Mouse (Mus musculus) gastrocnemius, postnatal 36 days (tissue): ENCODE measurements around the gene Naaa. TPM values are rescaled to one million over a fixed set of nuclear protein-coding genes. Genes with fewer than 3 reads are reported as not detected.

Experiments
- DNase-seq, 2 experiments: peaks; one replicate each; pipeline ENCODE4 v3.0.0; 2022
- intact Hi-C: fragments of 180-260 bp; cut with DNase I; formaldehyde crosslinking; loops from one replicate; pipeline ENCODE4 v1.15.1; 2025
- long read RNA-seq, 2 experiments: library from polyadenylated mRNA; stranded (forward); transcript quantifications; one replicate each; pipeline ENCODE4 v2.0.0; 2021
- total RNA-seq, 2 experiments: library from RNA; stranded (reverse); gene quantifications; 2 replicates each; pipeline ENCODE4 v1.2.3; 2021

Gene Naaa
- total RNA-seq = 1 to 10 TPM; 4.4 to 5.3 TPM
- long read RNA-seq, experiment 1, partial matches to known transcripts = 0 of 4 reads
- long read RNA-seq, experiment 1, other reads (novel, unspliced or antisense) = 2 of 4 reads
- long read RNA-seq, experiment 2, partial matches to known transcripts = 0 of 6 reads
- long read RNA-seq, experiment 2, other reads (novel, unspliced or antisense) = 3 of 6 reads

GRCm38 (mm10) chr5:92277437-92278394, at the start of gene Naaa:
Gene Naaa, minus strand, starts transcription at chr5:92278170.
- peak; percentile 83 to 86 for DNase-seq
- intact Hi-C loops = no loop called here

- intact Hi-C loops = no loop called here
- DNase-seq = no peak
These were observed 49.4 kb upstream of the Naaa start for GRCm38 (mm10) chr5:92327367-92327766.

- intact Hi-C loops = no loop called here
- DNase-seq = peak; percentile 49 to 70
These were observed 45.3 kb upstream of the Naaa start for GRCm38 (mm10) chr5:92323264-92323663.

- DNase-seq = no peak
These were observed 44.6 kb upstream of the Naaa start for GRCm38 (mm10) chr5:92322612-92323011.

GRCm38 (mm10) chr5:92321631-92322400, 43.8 kb upstream of the Naaa start:
- intact Hi-C loops = no loop called here
- no peak for DNase-seq

More at GRCm38 (mm10) chr5:92322612-92323011, 44.6 kb upstream of the Naaa start:
- intact Hi-C loops = no loop called here

GRCm38 (mm10) chr5:92318596-92318995, 40.6 kb upstream of the Naaa start:
- intact Hi-C loops = no loop called here
- DNase-seq = peak in 1 of 2 experiments; percentile 18

GRCm38 (mm10) chr5:92318119-92318518, 40.1 kb upstream of the Naaa start:
- intact Hi-C loops = no loop called here
- DNase-seq = no peak

GRCm38 (mm10) chr5:92313776-92314175, 35.8 kb upstream of the Naaa start:
- intact Hi-C loops = loop anchor here (1.0 to 5.0 kb wide), 2 partner anchors 68 to 84 kb away; no protein-coding TSS in a partner anchor
- DNase-seq = no peak

- intact Hi-C loops = loop anchor here (5.0 kb wide), 1 partner anchor 85 kb away; no protein-coding TSS in a partner anchor
- peak; percentile 67 to 78 for DNase-seq
These were observed 34.2 kb upstream of the Naaa start for GRCm38 (mm10) chr5:92312046-92312715.

- intact Hi-C loops = loop anchor here (5.0 kb wide), 1 partner anchor 87 kb away; no protein-coding TSS in a partner anchor
- peak; percentile 85 for DNase-seq
These were observed 31.9 kb upstream of the Naaa start, which contains the start of gene Sdad1 for GRCm38 (mm10) chr5:92309681-92310511. Gene Sdad1, minus strand, starts transcription at chr5:92310479.

- DNase-seq = no peak
- intact Hi-C loops = no loop called here
These were observed 26.3 kb upstream of the Naaa start for GRCm38 (mm10) chr5:92304291-92304690.

GRCm38 (mm10) chr5:92302149-92302840, 24.3 kb upstream of the Naaa start:
- no peak for DNase-seq
- intact Hi-C loops = no loop called here

GRCm38 (mm10) chr5:92294525-92294924, 16.6 kb upstream of the Naaa start:
- intact Hi-C loops = no loop called here
- no peak for DNase-seq

- no peak for DNase-seq
- intact Hi-C loops = no loop called here
These were observed 13.9 kb upstream of the Naaa start for GRCm38 (mm10) chr5:92291652-92292414.

GRCm38 (mm10) chr5:92287840-92288239, 9.9 kb upstream of the Naaa start:
- intact Hi-C loops = no loop called here
- DNase-seq = no peak

GRCm38 (mm10) chr5:92283107-92283506, 5.1 kb upstream of the Naaa start:
- intact Hi-C loops = no loop called here
- no peak for DNase-seq

GRCm38 (mm10) chr5:92282571-92282970, 4.6 kb upstream of the Naaa start:
- DNase-seq = peak in 1 of 2 experiments; percentile 25
- intact Hi-C loops = no loop called here
